Mouse (Mus musculus): ENCODE data around the gene Trpt1.

DNA sequence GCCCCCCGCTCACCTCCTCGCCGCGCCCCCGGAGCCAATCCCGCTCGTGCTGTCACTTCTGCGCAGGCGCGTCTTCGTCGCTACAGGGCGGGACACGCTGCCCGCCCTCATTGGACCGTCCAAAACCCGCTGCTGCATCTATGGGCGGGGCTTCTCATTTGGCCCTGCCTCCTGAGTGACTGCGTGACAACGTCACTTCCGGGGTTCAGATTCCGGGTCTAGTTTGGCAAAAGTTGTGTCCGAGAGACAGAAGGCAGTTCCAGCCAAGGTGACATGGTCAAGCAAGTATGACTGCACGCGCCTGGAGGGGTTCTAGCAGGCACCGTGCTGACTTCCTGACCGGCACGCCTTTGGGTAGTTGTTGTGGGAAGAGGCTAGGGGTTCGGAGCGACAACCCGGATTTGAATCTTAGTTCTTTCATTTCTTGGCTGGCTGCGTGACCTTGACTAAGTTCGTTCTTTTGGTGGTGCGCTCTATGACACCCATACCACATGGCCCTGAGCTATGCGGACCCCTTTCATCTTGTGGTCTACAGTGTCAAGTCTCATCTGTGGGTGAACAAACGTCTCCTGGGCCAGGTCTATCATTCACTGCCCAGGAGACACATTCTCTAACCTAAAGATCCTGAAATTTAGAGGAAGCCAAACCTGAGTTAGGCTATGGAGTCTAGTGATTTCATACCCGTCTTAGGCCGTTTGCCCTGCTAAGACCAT, 15.4 kb upstream of the Trpt1 start, which contains the start of gene Fkbp2:
- TF ChIP-seq CTCF (IDR thresholded peaks at IDR 0.05; ENCODE audit: low read depth) (no peak), EP300 (IDR thresholded peaks at IDR 0.05; ENCODE audit: low read depth) (peak; percentile 50; the same call in 1 of the 2 replicates)

Measured in heart, postnatal 0 days (tissue).